Mouse (Mus musculus): ENCODE data around the gene Gm49711. TPM values are rescaled to one million over a fixed set of nuclear protein-coding genes. Genes with fewer than 3 reads are reported as not detected.

Gm49711 gene
- total and polyA plus RNA-seq, 3 experiments: 4.2 TPM; not detected in 2

DNA sequence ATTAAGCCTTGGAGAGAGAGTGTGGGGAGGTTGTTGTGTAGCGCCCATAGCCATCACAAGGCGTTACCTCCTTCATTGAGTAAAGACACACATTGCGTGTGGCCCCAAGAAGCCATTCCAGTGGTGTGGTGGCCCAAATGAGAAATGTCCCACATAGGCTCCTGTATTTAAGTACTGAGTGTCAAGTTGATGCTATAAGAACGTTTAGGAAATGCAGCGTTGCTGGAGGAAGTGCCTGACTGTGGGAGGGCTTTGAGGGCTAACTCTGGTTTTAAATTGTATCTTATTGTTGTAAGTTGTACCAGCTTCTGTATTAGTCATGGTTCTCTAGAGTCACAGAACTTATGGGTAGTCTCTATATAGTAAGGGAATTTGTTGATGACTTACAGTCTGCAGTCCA, 49.2 kb downstream of the Gm49711 start:
- no peak overlapping the region for H3K4me3 ChIP-seq (ENCODE audit: low read depth, low read length)
- DNase-seq (ENCODE audit: low spot score) (no peak), ATAC-seq (ENCODE audit: extremely low read depth, insufficient number of reproducible peaks, low FRiP score, poor library complexity, severe bottlenecking) (no peak)
- peaks cover 59% of the 10 kb centered on the region for H3K36me3 ChIP-seq (replicated peaks)
- TF ChIP-seq GATA1 (IDR thresholded peaks at IDR 0.05; ENCODE audit: borderline replicate concordance, low read length) (no peak), POLR2AphosphoS5 (IDR thresholded peaks at IDR 0.05; ENCODE audit: insufficient replicate concordance, low read depth, low read length) (no peak)
- H3K27me3 ChIP-seq (ENCODE audit: insufficient read depth, low read length): no peaks in the 10 kb centered on the region
- H3K4me1 ChIP-seq (ENCODE audit: insufficient read depth, low read depth, low read length): no peaks in the 10 kb centered on the region
- H3K9me3 ChIP-seq (replicated peaks): no peaks in the 10 kb centered on the region

DNA sequence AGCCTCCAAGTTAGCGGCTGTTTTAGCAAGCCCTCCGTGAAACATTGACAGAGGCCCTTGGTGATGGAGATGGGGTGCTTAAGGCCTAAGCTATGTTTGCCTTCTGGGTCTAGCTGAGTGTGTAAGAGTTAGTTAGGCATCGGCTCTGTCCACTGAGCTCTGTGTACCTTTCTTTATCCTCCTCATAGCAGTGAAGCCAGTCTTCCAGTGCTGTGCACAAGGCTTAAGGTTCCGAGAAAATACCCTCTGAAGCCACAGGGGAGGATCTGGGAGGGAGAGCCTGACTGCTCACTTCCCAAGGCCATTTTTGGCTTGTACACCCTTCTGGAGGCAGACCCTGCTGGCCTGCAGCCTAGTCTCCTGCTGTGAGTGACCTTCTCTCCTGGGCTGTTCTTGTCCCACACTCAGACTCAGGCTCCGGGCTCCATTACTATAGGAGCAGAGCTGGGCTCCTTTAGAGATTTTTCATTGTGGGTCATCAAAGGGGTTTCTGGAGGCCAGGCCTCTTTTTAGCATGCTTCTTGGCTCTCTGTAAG, 56.7 kb downstream of the Gm49711 start:
- peaks cover 35% of the 10 kb centered on the region for H3K36me3 ChIP-seq (replicated peaks)
- no peak for TF ChIP-seq TAL1 (conservative IDR thresholded peaks at IDR 0.05; ENCODE audit: low read depth, low read length)
- TF ChIP-seq CTCF (IDR thresholded peaks at IDR 0.05; ENCODE audit: low read depth, low read length): no peak
- no peak for TF ChIP-seq POLR2AphosphoS5 (IDR thresholded peaks at IDR 0.05; ENCODE audit: insufficient replicate concordance, low read depth, low read length)
- no peak for TF ChIP-seq GATA1 (IDR thresholded peaks at IDR 0.05; ENCODE audit: borderline replicate concordance, low read length)
- TF ChIP-seq GATA2 (IDR thresholded peaks at IDR 0.05; ENCODE audit: borderline replicate concordance, low read depth, low read length): no peak
- H3K9me3 ChIP-seq (replicated peaks): no peaks in the 10 kb centered on the region
- no peaks in the 10 kb centered on the region for H3K27me3 ChIP-seq (ENCODE audit: insufficient read depth, low read length)
- H3K4me1 ChIP-seq (ENCODE audit: insufficient read depth, low read depth, low read length): peaks cover 5% of the 10 kb centered on the region
- no peak overlapping the region for H3K4me3 ChIP-seq (ENCODE audit: low read depth, low read length)
- ATAC-seq (ENCODE audit: extremely low read depth, insufficient number of reproducible peaks, low FRiP score, poor library complexity, severe bottlenecking) (no peak), DNase-seq (ENCODE audit: low spot score) (no peak)

DNA sequence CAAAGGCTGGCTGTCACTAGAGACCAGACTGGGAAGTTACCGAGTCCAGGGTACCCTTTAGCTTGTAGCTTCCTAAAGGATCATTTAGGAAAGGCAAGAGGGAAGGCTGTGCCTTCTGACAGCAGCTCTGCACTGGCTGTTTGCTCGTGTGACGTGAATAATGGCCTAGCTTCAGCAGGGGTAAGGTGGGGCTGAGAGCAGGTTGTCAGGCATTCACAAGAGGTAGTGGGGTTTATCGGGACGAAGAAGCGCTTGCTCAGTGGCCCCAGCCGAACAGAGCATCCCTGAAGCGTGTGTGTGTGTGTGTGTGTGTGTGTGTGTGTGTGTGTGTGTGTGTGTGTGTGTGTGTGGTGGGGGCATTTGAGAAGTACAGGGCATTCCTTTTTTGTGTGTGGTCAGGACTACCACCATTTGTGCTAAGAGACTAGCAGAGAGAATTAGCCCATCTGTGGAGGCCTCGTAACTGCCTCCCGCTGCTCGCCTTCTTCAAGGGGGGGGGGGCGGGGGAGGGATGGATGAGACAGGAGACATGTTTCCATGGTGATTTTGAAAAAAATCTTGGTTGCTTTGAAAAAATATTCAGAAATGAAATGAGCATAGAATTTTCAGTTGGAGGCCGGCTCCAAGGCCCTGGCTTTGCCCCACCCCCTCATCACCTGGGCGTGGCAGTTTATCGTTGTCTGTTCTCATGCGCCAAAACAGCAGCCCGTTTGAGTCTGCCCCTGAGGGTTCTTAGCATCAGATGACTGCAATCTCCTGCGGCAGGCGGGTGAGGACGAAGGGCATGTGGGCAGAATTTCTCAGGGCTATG, 57.7 kb downstream of the Gm49711 start:
- TF ChIP-seq GATA1 (IDR thresholded peaks at IDR 0.05; ENCODE audit: borderline replicate concordance, low read length) (no peak), TAL1 (conservative IDR thresholded peaks at IDR 0.05; ENCODE audit: low read depth, low read length) (no peak), GATA2 (IDR thresholded peaks at IDR 0.05; ENCODE audit: borderline replicate concordance, low read depth, low read length) (no peak), POLR2AphosphoS5 (IDR thresholded peaks at IDR 0.05; ENCODE audit: insufficient replicate concordance, low read depth, low read length) (no peak), CTCF (IDR thresholded peaks at IDR 0.05; ENCODE audit: low read depth, low read length) (no peak)
- no peak for ATAC-seq (ENCODE audit: extremely low read depth, insufficient number of reproducible peaks, low FRiP score, poor library complexity, severe bottlenecking)
- H3K4me3 ChIP-seq (ENCODE audit: low read depth, low read length): no peak overlapping the region; the same call in 1 of the 2 replicates
- H3K27me3 ChIP-seq (ENCODE audit: insufficient read depth, low read length): no peaks in the 10 kb centered on the region
- no peak for DNase-seq (ENCODE audit: low spot score)
- H3K36me3 ChIP-seq (replicated peaks): peaks cover 28% of the 10 kb centered on the region
- H3K9me3 ChIP-seq (replicated peaks): no peaks in the 10 kb centered on the region
- H3K4me1 ChIP-seq (ENCODE audit: insufficient read depth, low read depth, low read length): peaks cover 5% of the 10 kb centered on the region

DNA sequence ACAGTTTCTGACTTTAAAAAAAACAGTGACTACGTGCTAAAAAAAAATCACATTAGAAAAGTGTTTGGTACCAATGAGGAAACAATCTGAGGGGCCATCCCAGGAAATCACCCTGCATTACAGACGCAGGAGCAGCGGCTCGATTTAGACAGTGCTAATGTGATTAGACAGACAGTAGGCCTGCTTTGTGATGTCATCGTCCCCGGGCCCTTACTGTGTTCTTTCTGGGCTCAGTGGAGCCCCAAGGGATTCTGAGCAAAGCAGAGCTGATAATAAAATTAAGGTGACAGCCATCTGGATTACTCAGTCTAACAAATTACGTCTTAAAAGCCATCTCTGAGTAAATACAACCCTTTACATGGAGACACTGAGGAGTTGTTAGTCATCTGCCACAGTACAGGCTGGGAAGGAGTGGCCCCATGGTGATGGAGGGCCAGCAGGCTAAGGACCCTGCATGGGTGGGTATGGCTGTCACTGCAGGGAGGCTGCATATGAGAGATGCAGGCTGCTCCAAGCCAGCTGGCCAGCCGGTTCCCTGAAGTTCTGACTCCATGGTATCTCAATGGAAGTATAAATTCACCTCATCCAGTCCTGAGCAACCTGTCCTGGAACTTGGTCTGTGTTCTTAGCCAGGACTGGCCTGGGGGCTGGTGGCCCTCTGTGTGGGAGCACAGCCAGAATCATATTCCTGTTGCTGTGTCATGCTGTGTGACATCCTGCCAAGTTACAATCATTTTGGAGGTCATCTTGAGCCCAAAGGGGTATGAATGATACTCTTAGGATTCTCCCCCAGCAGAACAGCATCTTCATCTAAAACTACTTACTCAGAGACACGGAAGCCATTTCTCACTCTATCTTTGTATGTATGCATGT, 59.5 kb downstream of the Gm49711 start:
- DNase-seq (ENCODE audit: low spot score) (no peak), ATAC-seq (ENCODE audit: extremely low read depth, insufficient number of reproducible peaks, low FRiP score, poor library complexity, severe bottlenecking) (no peak)
- Histone ChIP-seq H3K27me3 (ENCODE audit: insufficient read depth, low read length) (no peaks in the 10 kb centered on the region), H3K4me1 (ENCODE audit: insufficient read depth, low read depth, low read length) (peaks cover 5% of the 10 kb centered on the region), H3K4me3 (ENCODE audit: low read depth, low read length) (no peak overlapping the region), H3K9me3 (replicated peaks) (no peaks in the 10 kb centered on the region), H3K36me3 (replicated peaks) (peaks cover 12% of the 10 kb centered on the region)
- TF ChIP-seq GATA2 (IDR thresholded peaks at IDR 0.05; ENCODE audit: borderline replicate concordance, low read depth, low read length) (no peak), GATA1 (IDR thresholded peaks at IDR 0.05; ENCODE audit: borderline replicate concordance, low read length) (no peak), POLR2AphosphoS5 (IDR thresholded peaks at IDR 0.05; ENCODE audit: insufficient replicate concordance, low read depth, low read length) (no peak)

DNA sequence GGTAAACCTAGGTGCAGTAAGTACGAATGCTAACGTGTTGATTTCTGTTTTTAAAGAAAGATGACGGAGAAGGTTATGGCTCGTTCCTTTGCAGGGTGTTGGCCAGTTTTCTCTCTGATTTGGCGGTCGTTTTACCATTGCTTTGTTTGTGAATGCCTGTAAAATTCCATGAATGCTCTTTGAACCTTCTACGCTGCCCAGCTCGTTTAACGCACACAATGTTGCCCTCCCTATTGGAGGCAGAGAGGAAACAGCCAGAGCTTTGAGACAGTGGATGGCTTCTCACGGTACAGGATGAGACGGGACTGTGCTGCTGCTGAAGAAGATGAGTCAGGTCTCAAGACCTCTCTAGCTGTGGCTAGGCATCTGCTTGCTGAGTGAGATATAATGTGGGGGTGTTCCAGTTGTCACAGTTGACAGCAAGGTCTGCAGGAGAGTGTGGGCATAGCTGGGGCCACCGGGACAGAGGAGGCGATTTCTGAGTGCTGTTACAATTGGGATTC, 60.9 kb downstream of the Gm49711 start:
- ATAC-seq (ENCODE audit: extremely low read depth, insufficient number of reproducible peaks, low FRiP score, poor library complexity, severe bottlenecking) (no peak), DNase-seq (ENCODE audit: low spot score) (no peak)
- TF ChIP-seq POLR2AphosphoS5 (IDR thresholded peaks at IDR 0.05; ENCODE audit: insufficient replicate concordance, low read depth, low read length) (no peak), TAL1 (conservative IDR thresholded peaks at IDR 0.05; ENCODE audit: low read depth, low read length) (no peak), CTCF (IDR thresholded peaks at IDR 0.05; ENCODE audit: low read depth, low read length) (no peak), GATA2 (IDR thresholded peaks at IDR 0.05; ENCODE audit: borderline replicate concordance, low read depth, low read length) (no peak), GATA1 (IDR thresholded peaks at IDR 0.05; ENCODE audit: borderline replicate concordance, low read length) (no peak)
- H3K27me3 ChIP-seq (ENCODE audit: insufficient read depth, low read length): peaks cover 3% of the 10 kb centered on the region; the same call in 1 of the 2 replicates
- H3K9me3 ChIP-seq (replicated peaks): no peaks in the 10 kb centered on the region
- peaks cover 5% of the 10 kb centered on the region for H3K4me1 ChIP-seq (ENCODE audit: insufficient read depth, low read depth, low read length)
- peaks cover under 1% of the 10 kb centered on the region for H3K36me3 ChIP-seq (replicated peaks)
- no peak overlapping the region for H3K4me3 ChIP-seq (ENCODE audit: low read depth, low read length)

Data from G1E (cell line).